Mouse (Mus musculus): ENCODE results near the gene Dusp2. TPM values are rescaled to one million over a fixed set of nuclear protein-coding genes. Genes with fewer than 3 reads are reported as not detected.
A peak's percentile ranks its signal among the peaks of the same experiment; 100 is the strongest.

Gene Dusp2
- polyA plus RNA-seq, 1 experiment from 2014 or later, result 3.6 TPM

DNA sequence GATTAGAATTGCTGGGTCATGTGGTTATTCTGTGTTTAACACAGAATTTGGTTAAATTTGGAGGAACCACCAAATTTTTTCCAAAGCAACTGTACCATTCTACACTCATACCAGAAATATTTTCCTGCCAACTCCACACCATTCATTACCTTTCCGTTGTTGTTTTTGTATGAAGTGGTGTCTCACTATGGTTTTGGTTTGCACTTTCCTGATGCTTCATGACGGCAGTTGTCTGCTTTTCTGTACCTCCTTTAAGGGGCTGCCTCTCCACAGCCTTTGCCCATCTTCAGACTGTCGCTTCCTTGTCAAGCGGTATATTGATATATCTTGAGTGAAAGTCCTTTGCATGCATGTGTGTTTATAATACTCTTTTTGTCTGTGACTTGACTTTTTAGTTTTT, 23.2 kb upstream of the Dusp2 start:
- Histone ChIP-seq H3K9ac (replicated peaks; ENCODE audit: low read depth) (no peak overlapping the region), H3K27me3 (replicated peaks; ENCODE audit: insufficient read depth, low read length) (no peaks in the 10 kb centered on the region), H3K4me2 (replicated peaks; ENCODE audit: low read depth, low read length) (no peak overlapping the region), H3K36me3 (ENCODE audit: insufficient read depth, low read length) (no peaks in the 10 kb centered on the region), H3K4me3 (ENCODE audit: low read depth, low read length) (no peak overlapping the region), H3K4me1 (ENCODE audit: insufficient read depth, low read depth, low read length) (no peaks in the 10 kb centered on the region), H3K27ac (ENCODE audit: low read length) (no peak overlapping the region), H3K9me3 (ENCODE audit: low read length) (no peaks in the 10 kb centered on the region)
- TF ChIP-seq EP300 (IDR thresholded peaks at IDR 0.05) (no peak), CTCF (IDR thresholded peaks at IDR 0.05) (no peak)
- ATAC-seq (no peak), DNase-seq (ENCODE audit: low spot score) (no peak)
- WGBS, result 92% methylated on average over 4 of the region's 4 CpGs

DNA sequence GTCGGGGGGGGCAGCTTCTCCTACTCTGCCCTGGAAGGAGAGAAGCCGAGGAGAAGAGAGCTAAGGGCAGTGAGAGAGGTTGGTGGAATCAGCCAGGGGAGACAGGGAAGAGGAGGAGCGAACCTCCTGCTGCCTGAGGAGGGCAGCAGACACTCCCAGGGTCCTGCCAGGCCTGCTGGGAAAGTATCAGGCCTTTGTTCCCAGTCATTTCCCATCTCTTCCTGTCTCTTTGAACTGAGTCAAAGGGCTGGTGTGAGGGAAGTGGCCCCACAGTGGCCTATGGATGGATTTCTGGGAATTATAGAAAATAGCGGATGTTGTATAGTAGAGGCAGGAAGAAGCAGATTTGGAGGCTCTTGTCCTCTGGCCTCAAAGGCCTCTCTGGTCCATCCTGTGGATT, 22.1 kb upstream of the Dusp2 start:
- Histone ChIP-seq H3K4me3 (ENCODE audit: low read depth, low read length) (no peak overlapping the region), H3K27ac (ENCODE audit: low read length) (no peak overlapping the region), H3K4me2 (replicated peaks; ENCODE audit: low read depth, low read length) (no peak overlapping the region), H3K9me3 (ENCODE audit: low read length) (no peaks in the 10 kb centered on the region), H3K36me3 (ENCODE audit: insufficient read depth, low read length) (no peaks in the 10 kb centered on the region), H3K4me1 (ENCODE audit: insufficient read depth, low read depth, low read length) (no peaks in the 10 kb centered on the region), H3K9ac (replicated peaks; ENCODE audit: low read depth) (no peak overlapping the region), H3K27me3 (replicated peaks; ENCODE audit: insufficient read depth, low read length) (no peaks in the 10 kb centered on the region)
- WGBS, result 59% methylated on average over 4 of the region's 4 CpGs
- ATAC-seq (peak; percentile 72), DNase-seq (ENCODE audit: low spot score) (peak; percentile 31)
- peak; percentile 54 for TF ChIP-seq CTCF (IDR thresholded peaks at IDR 0.05)
- 0 out of 2 replicates have a peak, but pooled peaks have one; percentile 15 for TF ChIP-seq EP300 (IDR thresholded peaks at IDR 0.05)

DNA sequence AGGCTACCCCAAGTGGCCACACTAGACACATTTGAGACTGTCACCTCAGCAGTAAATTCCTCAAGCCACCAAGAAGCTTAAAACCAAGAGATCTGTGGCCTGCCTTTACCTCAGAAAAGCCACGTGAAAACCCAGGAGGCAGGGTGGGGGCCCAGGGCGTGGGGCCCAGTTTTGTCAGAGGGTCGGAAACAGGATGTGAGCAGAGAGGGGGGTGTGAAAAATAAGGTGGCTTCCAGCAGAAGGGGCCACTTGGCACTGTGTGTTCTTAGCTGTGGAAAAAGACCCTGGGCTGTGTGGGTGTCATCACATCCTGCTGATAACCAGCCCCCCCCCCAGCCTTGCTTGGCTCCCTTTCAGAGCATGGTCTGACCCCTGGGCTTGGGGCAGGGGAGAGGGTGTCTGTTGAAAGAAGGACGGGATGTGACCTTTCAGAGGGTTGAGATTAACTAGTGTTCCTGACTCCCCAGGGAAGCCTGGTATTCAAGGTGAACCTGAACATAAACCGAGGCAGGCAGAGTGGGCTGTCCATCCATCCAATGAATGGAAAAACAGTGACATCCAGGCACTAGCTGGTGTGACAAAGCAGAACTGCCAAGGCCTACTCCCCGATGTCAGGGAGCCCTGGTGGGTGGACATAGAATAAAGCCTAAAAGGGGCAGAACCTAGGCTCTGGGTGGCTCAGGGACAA, 21.3 kb upstream of the Dusp2 start:
- no peak for DNase-seq (ENCODE audit: low spot score)
- Histone ChIP-seq H3K4me3 (ENCODE audit: low read depth, low read length) (no peak overlapping the region), H3K36me3 (ENCODE audit: insufficient read depth, low read length) (no peaks in the 10 kb centered on the region), H3K9ac (replicated peaks; ENCODE audit: low read depth) (no peak overlapping the region), H3K27me3 (replicated peaks; ENCODE audit: insufficient read depth, low read length) (no peaks in the 10 kb centered on the region), H3K4me1 (ENCODE audit: insufficient read depth, low read depth, low read length) (no peaks in the 10 kb centered on the region), H3K4me2 (replicated peaks; ENCODE audit: low read depth, low read length) (no peak overlapping the region), H3K27ac (ENCODE audit: low read length) (no peak overlapping the region), H3K9me3 (ENCODE audit: low read length) (no peaks in the 10 kb centered on the region)
- TF ChIP-seq EP300 (IDR thresholded peaks at IDR 0.05) (no peak), CTCF (IDR thresholded peaks at IDR 0.05) (no peak)
- 52% methylated on average over 6 of the region's 6 CpGs for whole genome bisulfite sequencing
- peak; percentile 56 for ATAC-seq

DNA sequence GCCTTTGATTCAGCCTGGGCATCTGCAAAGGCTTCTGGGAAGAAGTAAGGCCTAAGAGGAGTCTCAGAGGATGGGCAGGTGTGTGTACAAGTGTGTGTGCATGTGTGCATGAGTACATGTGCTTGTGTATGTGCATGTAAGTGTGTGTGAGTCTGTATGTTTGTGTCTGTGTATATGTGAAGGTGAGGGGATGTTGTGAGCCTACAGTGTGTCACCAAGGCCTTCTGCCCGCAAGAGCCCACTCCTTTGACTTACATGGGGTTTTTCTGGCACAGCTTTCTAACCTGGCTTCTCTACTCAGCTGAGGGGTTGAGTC, 20.8 kb upstream of the Dusp2 start:
- no peak overlapping the region for H3K9ac ChIP-seq (replicated peaks; ENCODE audit: low read depth)
- 92% methylated on average over 1 of the region's 1 CpGs for WGBS
- no peaks in the 10 kb centered on the region for H3K27me3 ChIP-seq (replicated peaks; ENCODE audit: insufficient read depth, low read length)
- no peaks in the 10 kb centered on the region for H3K9me3 ChIP-seq (ENCODE audit: low read length)
- no peak for TF ChIP-seq CTCF (IDR thresholded peaks at IDR 0.05)
- no peak for TF ChIP-seq EP300 (IDR thresholded peaks at IDR 0.05)
- DNase-seq (ENCODE audit: low spot score) (no peak), ATAC-seq (no peak)
- H3K36me3 ChIP-seq (ENCODE audit: insufficient read depth, low read length), result no peaks in the 10 kb centered on the region
- H3K27ac ChIP-seq (ENCODE audit: low read length), result no peak overlapping the region
- H3K4me1 ChIP-seq (ENCODE audit: insufficient read depth, low read depth, low read length), result no peaks in the 10 kb centered on the region
- no peak overlapping the region for H3K4me3 ChIP-seq (ENCODE audit: low read depth, low read length)
- no peak overlapping the region for H3K4me2 ChIP-seq (replicated peaks; ENCODE audit: low read depth, low read length)

DNA sequence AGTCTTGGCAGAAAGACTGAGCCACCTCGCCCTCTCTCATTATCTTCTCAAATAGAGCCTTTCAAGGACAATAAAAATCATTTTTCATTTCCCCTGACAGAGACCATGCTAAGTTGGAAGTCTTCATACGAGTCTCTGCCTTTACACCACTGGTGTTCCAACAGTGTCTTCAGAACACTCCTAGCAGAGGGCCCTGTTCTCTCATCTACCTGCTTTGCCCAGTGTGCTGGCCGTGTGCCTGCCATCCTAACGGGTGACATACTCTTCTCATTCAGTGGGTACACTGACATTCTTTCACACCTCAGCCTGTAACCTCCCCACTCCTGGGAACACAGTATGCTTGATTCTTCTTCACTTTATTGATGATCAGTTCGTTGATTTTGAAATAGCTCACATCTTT, 19.5 kb upstream of the Dusp2 start:
- no peaks in the 10 kb centered on the region for H3K36me3 ChIP-seq (ENCODE audit: insufficient read depth, low read length)
- DNase-seq (ENCODE audit: low spot score) (no peak), ATAC-seq (no peak)
- no peak overlapping the region for H3K9ac ChIP-seq (replicated peaks; ENCODE audit: low read depth)
- no peaks in the 10 kb centered on the region for H3K9me3 ChIP-seq (ENCODE audit: low read length)
- H3K4me3 ChIP-seq (ENCODE audit: low read depth, low read length), result no peak overlapping the region
- H3K27me3 ChIP-seq (replicated peaks; ENCODE audit: insufficient read depth, low read length), result no peaks in the 10 kb centered on the region
- WGBS, result 68% methylated on average over 5 of the region's 5 CpGs
- TF ChIP-seq CTCF (IDR thresholded peaks at IDR 0.05), result no peak
- no peak for TF ChIP-seq EP300 (IDR thresholded peaks at IDR 0.05)
- no peak overlapping the region for H3K27ac ChIP-seq (ENCODE audit: low read length)
- no peak overlapping the region for H3K4me2 ChIP-seq (replicated peaks; ENCODE audit: low read depth, low read length)
- H3K4me1 ChIP-seq (ENCODE audit: insufficient read depth, low read depth, low read length), result no peaks in the 10 kb centered on the region

DNA sequence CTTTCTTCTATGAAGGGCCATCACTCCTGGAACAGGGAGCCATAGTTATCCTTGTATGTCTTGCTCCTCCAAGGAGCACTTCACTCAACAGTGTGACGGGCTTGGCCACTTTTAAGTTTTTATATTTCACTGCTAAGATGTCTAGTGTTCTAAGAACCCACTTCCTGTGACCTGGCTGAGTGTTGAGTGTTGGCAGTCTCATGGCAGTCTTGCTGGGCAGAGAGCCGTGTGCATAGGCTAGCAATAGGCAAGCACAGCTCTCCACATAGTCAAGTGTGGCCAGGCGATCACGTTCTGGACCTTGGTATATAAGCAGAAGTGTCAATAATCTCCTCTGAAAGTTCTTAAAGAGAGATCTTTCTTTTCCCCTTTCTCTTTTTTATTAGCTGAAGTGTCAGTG, 17.8 kb upstream of the Dusp2 start:
- Histone ChIP-seq H3K4me2 (replicated peaks; ENCODE audit: low read depth, low read length) (no peak overlapping the region), H3K9me3 (ENCODE audit: low read length) (no peaks in the 10 kb centered on the region), H3K36me3 (ENCODE audit: insufficient read depth, low read length) (no peaks in the 10 kb centered on the region), H3K9ac (replicated peaks; ENCODE audit: low read depth) (no peak overlapping the region), H3K4me3 (ENCODE audit: low read depth, low read length) (no peak overlapping the region), H3K4me1 (ENCODE audit: insufficient read depth, low read depth, low read length) (no peaks in the 10 kb centered on the region), H3K27ac (ENCODE audit: low read length) (no peak overlapping the region), H3K27me3 (replicated peaks; ENCODE audit: insufficient read depth, low read length) (no peaks in the 10 kb centered on the region)
- ATAC-seq (no peak), DNase-seq (ENCODE audit: low spot score) (no peak)
- WGBS, result 58% methylated on average over 4 of the region's 4 CpGs
- TF ChIP-seq EP300 (IDR thresholded peaks at IDR 0.05), result no peak
- TF ChIP-seq CTCF (IDR thresholded peaks at IDR 0.05), result no peak

DNA sequence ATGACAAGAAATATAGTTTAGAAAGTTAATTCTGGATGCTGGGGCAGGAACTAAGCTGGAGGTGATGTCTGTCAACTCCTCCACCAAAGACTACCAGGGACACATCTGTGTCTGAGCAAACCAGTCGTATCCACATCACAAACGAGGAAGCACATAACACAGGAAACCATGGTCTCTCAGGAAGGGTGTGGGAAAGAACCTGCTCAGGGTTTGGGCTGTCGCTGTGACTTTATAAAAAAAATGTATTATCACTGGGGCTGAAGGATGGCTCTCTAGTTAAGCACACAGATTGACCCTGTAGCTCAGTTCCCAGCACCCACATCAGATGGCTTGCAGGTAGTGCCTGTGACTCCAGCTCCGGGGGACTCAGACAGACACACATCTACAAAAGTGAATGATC, 16.9 kb upstream of the Dusp2 start:
- Histone ChIP-seq H3K9ac (replicated peaks; ENCODE audit: low read depth) (no peak overlapping the region), H3K4me3 (ENCODE audit: low read depth, low read length) (no peak overlapping the region), H3K4me1 (ENCODE audit: insufficient read depth, low read depth, low read length) (no peaks in the 10 kb centered on the region), H3K4me2 (replicated peaks; ENCODE audit: low read depth, low read length) (no peak overlapping the region), H3K9me3 (ENCODE audit: low read length) (no peaks in the 10 kb centered on the region), H3K36me3 (ENCODE audit: insufficient read depth, low read length) (no peaks in the 10 kb centered on the region), H3K27ac (ENCODE audit: low read length) (no peak overlapping the region), H3K27me3 (replicated peaks; ENCODE audit: insufficient read depth, low read length) (no peaks in the 10 kb centered on the region)
- TF ChIP-seq EP300 (IDR thresholded peaks at IDR 0.05) (no peak), CTCF (IDR thresholded peaks at IDR 0.05) (no peak)
- DNase-seq (ENCODE audit: low spot score) (no peak), ATAC-seq (no peak)
- 47% methylated on average over 4 of the region's 4 CpGs for WGBS
